Mouse (Mus musculus): ENCODE results near the gene Dlg1.

- no peak for TF ChIP-seq CTCF (IDR thresholded peaks at IDR 0.05; ENCODE audit: control insufficient read depth, insufficient read depth, insufficient read length)
- no peak for TF ChIP-seq USF1 (IDR thresholded peaks at IDR 0.05; ENCODE audit: low read depth)
These were observed 214.8 kb downstream of the Dlg1 start for GRCm38 (mm10) chr16:31878052-31878451.

Data from C2C12 (cell line).